Mouse (Mus musculus) bone marrow macrophage, adult 2 months (primary cell): ENCODE measurements around the gene Dnah7c.
"Not testable (repeated sequence)": the region's sequence is repeated elsewhere in the genome, so short reads cannot be mapped to it uniquely, and the experiment has no call there.

ENCODE experiments used
- CTCF ChIP-seq: IDR thresholded peaks from 2 replicates; pipeline ENCODE4 v1.5.1; 2012; ENCODE audit warnings: low read depth, mild to moderate bottlenecking, low read length, moderate library complexity
- POLR2A ChIP-seq: IDR thresholded peaks from 2 replicates; pipeline ENCODE4 v1.6.1; 2012; ENCODE audit warnings: mild to moderate bottlenecking, low read depth, low read length, borderline replicate concordance

- TF ChIP-seq POLR2A, CTCF: not testable (repeated sequence)
Measured at GRCm38 (mm10) chr1:46394681-46395297, 30.6 kb upstream of the Dnah7c start.
